Comparison of ENCODE assay signal across 13 mouse cellular contexts in the genomic region with DNA sequence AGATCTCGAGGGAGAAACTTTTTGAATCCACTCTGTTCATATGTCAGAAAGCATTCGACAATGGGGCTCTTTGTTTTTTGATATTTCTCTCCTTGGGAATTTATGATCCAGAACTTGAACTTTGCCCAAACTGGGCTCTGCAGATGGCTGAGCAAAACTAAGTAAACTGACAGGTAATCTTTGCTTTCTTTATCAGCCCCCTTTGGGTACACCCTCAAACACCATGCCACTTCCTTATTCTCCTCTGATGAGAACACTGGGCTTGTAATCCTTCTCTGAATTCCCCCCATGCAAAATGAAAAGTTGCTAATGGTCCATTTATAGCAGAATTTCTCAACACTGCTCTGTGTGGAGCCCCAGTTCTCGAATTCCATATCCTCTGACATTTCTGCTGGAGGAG. TPM values are rescaled to one million over a fixed set of nuclear protein-coding genes. Genes with fewer than 3 reads are reported as not detected.
"Had no signal": no experiment of that assay in that cellular context is flagged by ENCODE, and none has a peak within 500 bp of the region (broad histone marks: within the 10 kb centered on the region; RNA-seq: fewer than 3 reads in every experiment).

No protein-coding gene starts in this region.

RNA-seq across cellular contexts. Expression of a gene that starts 5.0 kb away (rescaled TPM):
- polyA plus RNA-seq: neural tube, embryonic 11.5 days; neural tube, embryonic 12.5 days; neural tube, embryonic 13.5 days; neural tube, embryonic 14.5 days; neural tube, embryonic 15.5 days; spleen, adult 2 months; stomach, embryonic 14.5 days; testis, adult 2 months; thymus, adult 2 months; thymus, postnatal 0 days; urinary bladder, adult 2 months had no signal

RNA-seq across cellular contexts. Expression of a gene that starts 22.7 kb away (rescaled TPM):
- polyA plus RNA-seq: neural tube, embryonic 11.5 days; neural tube, embryonic 12.5 days; neural tube, embryonic 13.5 days; neural tube, embryonic 14.5 days; neural tube, embryonic 15.5 days; small intestine, adult 2 months; spleen, adult 2 months; stomach, embryonic 14.5 days; stomach, embryonic 15.5 days; testis, adult 2 months; thymus, adult 2 months; thymus, postnatal 0 days; urinary bladder, adult 2 months had no signal
